Comparison of ENCODE assay signal across 8 mouse cellular contexts in the genomic region with DNA sequence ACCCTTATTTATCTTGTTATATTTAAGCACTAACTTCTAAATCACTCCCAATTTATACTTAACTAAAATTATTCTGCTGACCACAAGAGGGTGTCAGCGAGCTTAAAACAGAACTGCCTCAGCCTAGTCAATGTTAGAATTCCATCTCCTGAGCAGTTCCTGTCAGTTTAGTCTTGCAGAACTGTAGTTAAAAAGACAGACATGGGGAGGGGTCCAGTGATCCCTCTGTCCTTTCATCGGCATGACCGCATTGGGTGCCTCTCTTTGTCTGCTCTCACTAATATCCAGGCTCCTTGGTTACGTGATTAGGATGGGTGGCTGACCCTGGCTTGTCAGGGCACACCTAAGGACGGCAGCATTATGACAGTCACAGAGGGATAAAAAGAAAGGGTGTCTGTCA.
DNase-seq lines count a peak whose midpoint lies in the region; ATAC-seq and TF ChIP-seq lines count a peak whose summit lies in the region.

No protein-coding gene starts in this region.

- H3K4me3 ChIP-seq in gastrocnemius, adult 2 months, result no peak overlapping the region
- H3K4me3 ChIP-seq in embryonic facial prominence, embryonic 10.5 days, result no peak overlapping the region
- no peak overlapping the region for H3K4me3 ChIP-seq in hindbrain, postnatal 0 days (ENCODE audit: low read length)
- no peak overlapping the region for H3K4me3 ChIP-seq in lung, embryonic 16.5 days (ENCODE audit: low read length)

- TF ChIP-seq CTCF in gastrocnemius, adult 2 months (IDR thresholded peaks at IDR 0.05), result peak; percentile 85
- peak; percentile 81 for TF ChIP-seq CTCF in hindbrain, postnatal 0 days (IDR thresholded peaks at IDR 0.05; ENCODE audit: low read depth)

- H3K27ac ChIP-seq in gastrocnemius, adult 2 months, result peak overlapping the region; percentile 46; the same call in 1 of the 2 replicates
- H3K27ac ChIP-seq in embryonic facial prominence, embryonic 10.5 days (replicated peaks), result no peak overlapping the region
- H3K27ac ChIP-seq in hindbrain, postnatal 0 days, result no peak overlapping the region
- no peak overlapping the region for H3K27ac ChIP-seq in lung, embryonic 16.5 days (ENCODE audit: low read length)

- WGBS in embryonic facial prominence, embryonic 10.5 days, result 57% methylated on average over 5 of the region's 5 CpGs
- WGBS in hindbrain, postnatal 0 days, result 40% methylated on average over 5 of the region's 5 CpGs
- 47% methylated on average over 5 of the region's 5 CpGs for WGBS in lung, embryonic 16.5 days

- H3K4me2 ChIP-seq in hindbrain, postnatal 0 days (ENCODE audit: low read depth, low read length), result no peak overlapping the region
- H3K4me2 ChIP-seq in lung, embryonic 16.5 days (ENCODE audit: low read depth, low read length), result no peak overlapping the region

- no peaks in the 10 kb centered on the region for H3K9me3 ChIP-seq in embryonic facial prominence, embryonic 10.5 days
- no peaks in the 10 kb centered on the region for H3K9me3 ChIP-seq in hindbrain, postnatal 0 days (ENCODE audit: low read length)
- H3K9me3 ChIP-seq in lung, embryonic 16.5 days (ENCODE audit: control insufficient read depth, low read length), result no peaks in the 10 kb centered on the region

- peak; percentile 51; the same call in 1 of the 2 replicates for ATAC-seq in hindbrain, postnatal 0 days
- peak; percentile 51; the same call in 1 of the 2 replicates for ATAC-seq in lung, embryonic 16.5 days (ENCODE audit: low read depth)

- intact Hi-C loops in gastrocnemius, adult 2 months (cut with DNase I), result loop anchor here (1.0 to 5.0 kb wide), 3 partner anchors 176 to 343 kb away; partner anchors contain the start of gene Rgcc
- intact Hi-C loops in gastrocnemius, postnatal 14 days (cut with DNase I; ENCODE audit: low total_unique reads), result loop anchor here (5.0 kb wide), 1 partner anchor 198 kb away; no protein-coding TSS in a partner anchor

- H3K27me3 ChIP-seq in embryonic facial prominence, embryonic 10.5 days (replicated peaks; ENCODE audit: low read depth, poor library complexity, severe bottlenecking), result no peaks in the 10 kb centered on the region
- H3K27me3 ChIP-seq in hindbrain, postnatal 0 days (ENCODE audit: insufficient read depth, low read length), result no peaks in the 10 kb centered on the region
- H3K27me3 ChIP-seq in lung, embryonic 16.5 days (ENCODE audit: control insufficient read depth, insufficient read depth, low read depth, low read length), result no peaks in the 10 kb centered on the region

- no peak for DNase-seq in gastrocnemius, adult 2 months
- no peak for DNase-seq in gastrocnemius, postnatal 14 days
- DNase-seq in 416B (ENCODE audit: low read depth), result peak; percentile 78
- peak; percentile 51 for DNase-seq in adrenal gland, postnatal 14 days
- peak; percentile 30 for DNase-seq in embryonic facial prominence, embryonic 10.5 days (ENCODE audit: low spot score)
- peak; percentile 82 for DNase-seq in hindbrain, postnatal 0 days (ENCODE audit: low spot score)
- peak; percentile 36 for DNase-seq in skeletal muscle tissue, adult 2 months (ENCODE audit: low read depth, low spot score)

- H3K9ac ChIP-seq in hindbrain, postnatal 0 days (replicated peaks; ENCODE audit: low read length), result no peak overlapping the region
- no peak overlapping the region for H3K9ac ChIP-seq in lung, embryonic 16.5 days (ENCODE audit: low read length)

- no peaks in the 10 kb centered on the region for H3K36me3 ChIP-seq in embryonic facial prominence, embryonic 10.5 days (replicated peaks)
- H3K36me3 ChIP-seq in hindbrain, postnatal 0 days (ENCODE audit: insufficient read depth, low read length), result no peaks in the 10 kb centered on the region
- no peaks in the 10 kb centered on the region for H3K36me3 ChIP-seq in lung, embryonic 16.5 days (ENCODE audit: control insufficient read depth, insufficient read depth, low read length)

- H3K4me1 ChIP-seq in embryonic facial prominence, embryonic 10.5 days, result no peaks in the 10 kb centered on the region
- no peaks in the 10 kb centered on the region for H3K4me1 ChIP-seq in hindbrain, postnatal 0 days (ENCODE audit: insufficient read depth, low read length)
- 0 out of 2 replicates have a peak, but pooled peaks cover 2% of the 10 kb centered on the region for H3K4me1 ChIP-seq in lung, embryonic 16.5 days (replicated peaks; ENCODE audit: control insufficient read depth, insufficient read depth, low read length)

Comparison
In these comparisons a context has a peak if more than half of its experiments do, and no peak if none do; other contexts are left out.
1. DNase-seq: peak in 416B (single experiment), adrenal gland, postnatal 14 days (single experiment), embryonic facial prominence, embryonic 10.5 days (single experiment), hindbrain, postnatal 0 days (single experiment) and skeletal muscle tissue, adult 2 months (single experiment); none in gastrocnemius, adult 2 months (single experiment) and gastrocnemius, postnatal 14 days (single experiment).